20 mouse cellular contexts compared by ENCODE assay signal in genomic region chrX:142358427-142358826, GRCm38 (mm10). TPM values are rescaled to one million over a fixed set of nuclear protein-coding genes. Genes with fewer than 3 reads are reported as not detected.
DNase-seq lines count a peak whose midpoint lies in the region; ATAC-seq and TF ChIP-seq lines count a peak whose summit lies in the region.
"Had no signal": no experiment of that assay in that cellular context is flagged by ENCODE, and none has a peak within 500 bp of the region (broad histone marks: within the 10 kb centered on the region; RNA-seq: fewer than 3 reads in every experiment).

No protein-coding gene starts in this region.

- H3K4me3 ChIP-seq in heart, postnatal 0 days (ENCODE audit: low read depth, low read length): no peak overlapping the region
- H3K4me3 ChIP-seq in liver, embryonic 13.5 days (replicated peaks): no peak overlapping the region
- H3K4me3 ChIP-seq: midbrain, embryonic 12.5 days; myocyte had no signal

- H3K36me3 ChIP-seq in heart, postnatal 0 days (replicated peaks; ENCODE audit: control insufficient read depth, insufficient read depth, low read length): no peaks in the 10 kb centered on the region
- no peaks in the 10 kb centered on the region for H3K36me3 ChIP-seq in liver, embryonic 13.5 days
- H3K36me3 ChIP-seq: midbrain, embryonic 12.5 days had no signal

- no peak for ATAC-seq in heart, postnatal 0 days (ENCODE audit: insufficient read depth, low read depth)
- ATAC-seq in liver, embryonic 13.5 days (ENCODE audit: low read depth): no peak

- no peak for TF ChIP-seq EP300 in heart, postnatal 0 days (IDR thresholded peaks at IDR 0.05; ENCODE audit: low read depth)

- WGBS in heart, postnatal 0 days: 62% methylated on average over 5 of the region's 5 CpGs
- 54% methylated on average over 5 of the region's 5 CpGs for WGBS in liver, embryonic 13.5 days (ENCODE audit: insufficient replicate concordance)

- no peaks in the 10 kb centered on the region for H3K4me1 ChIP-seq in heart, postnatal 0 days (ENCODE audit: control insufficient read depth, insufficient read depth)
- peaks cover 28% of the 10 kb centered on the region for H3K4me1 ChIP-seq in liver, embryonic 13.5 days (replicated peaks)
- H3K4me1 ChIP-seq: midbrain, embryonic 12.5 days had no signal

- H3K27ac ChIP-seq in heart, postnatal 0 days (ENCODE audit: low read depth): no peak overlapping the region
- H3K27ac ChIP-seq in liver, embryonic 13.5 days: peak overlapping the region; percentile 90
- H3K27ac ChIP-seq: midbrain, embryonic 12.5 days had no signal

- no peaks in the 10 kb centered on the region for H3K9me3 ChIP-seq in heart, postnatal 0 days (replicated peaks; ENCODE audit: control insufficient read depth, low read length)
- no peaks in the 10 kb centered on the region for H3K9me3 ChIP-seq in liver, embryonic 13.5 days (replicated peaks)
- H3K9me3 ChIP-seq: midbrain, embryonic 12.5 days had no signal

- no peak for DNase-seq in heart, postnatal 0 days (ENCODE audit: low spot score)
- DNase-seq in heart, postnatal 4 days: no peak
- peak; percentile 1 for DNase-seq in retina, postnatal 1 day
- no peak for DNase-seq in retina, embryonic 14.5 days (ENCODE audit: low spot score)
- no peak for DNase-seq in liver, embryonic 13.5 days
- DNase-seq in cerebellum, postnatal 25 days: no peak
- DNase-seq in right cerebral cortex, postnatal 25 days: no peak
- DNase-seq in ovary, postnatal 14 days (ENCODE audit: low spot score): no peak
- DNase-seq: cerebellum, postnatal 36 days; gastrocnemius, postnatal 36 days; kidney, adult 8-10 months; layer of hippocampus, postnatal 36 days; lung, embryonic 14.5 days; lung, postnatal 4 days; spleen, adult 18-20 months; thymus, adult 2 months had no signal

- no peaks in the 10 kb centered on the region for H3K27me3 ChIP-seq in heart, postnatal 0 days (ENCODE audit: control insufficient read depth, insufficient read depth, low read length)
- no peaks in the 10 kb centered on the region for H3K27me3 ChIP-seq in liver, embryonic 13.5 days
- H3K27me3 ChIP-seq: midbrain, embryonic 12.5 days had no signal

- TF ChIP-seq CTCF in heart, postnatal 0 days (IDR thresholded peaks at IDR 0.05; ENCODE audit: low read depth): peak; percentile 17

- no peak overlapping the region for H3K4me2 ChIP-seq in heart, postnatal 0 days (ENCODE audit: low read depth, low read length)
- H3K4me2 ChIP-seq in liver, embryonic 13.5 days: peak overlapping the region; percentile 53
- H3K4me2 ChIP-seq: heart, embryonic 11.5 days; lung, embryonic 14.5 days; midbrain, embryonic 12.5 days had no signal

- H3K9ac ChIP-seq in heart, postnatal 0 days (replicated peaks; ENCODE audit: low read depth, low read length): no peak overlapping the region
- no peak overlapping the region for H3K9ac ChIP-seq in liver, embryonic 13.5 days
- H3K9ac ChIP-seq: lung, embryonic 14.5 days; midbrain, embryonic 12.5 days had no signal

RNA-seq across cellular contexts. Expression of gene Acsl4, which starts 31.9 kb away (rescaled TPM):
- total RNA-seq in heart, postnatal 0 days (2014; rRNA removed; ENCODE audit: low replicate concordance): 11.0 and 14.3 TPM in 2 replicates
- 11.7 and 14.0 TPM in 2 replicates for polyA plus RNA-seq in heart, postnatal 0 days (2015; fragmentation: Nextera tagmentation; extraction: Ambion mirVana)
- 10 to 100 TPM; 24.5 to 24.9 TPM for total RNA-seq in heart, postnatal 4 days (2021)
- 13.7 and 18.7 TPM in 2 replicates for polyA plus RNA-seq in liver, embryonic 13.5 days (2015; fragmentation: Nextera tagmentation; extraction: Ambion mirVana)

RNA-seq across cellular contexts. Expression of gene Kcne1l, which starts 52.3 kb away (rescaled TPM):
- total RNA-seq in heart, postnatal 0 days (2014; rRNA removed; ENCODE audit: low replicate concordance): 2.8 and 6.5 TPM in 2 replicates
- 6.2 and 7.1 TPM in 2 replicates for polyA plus RNA-seq in heart, postnatal 0 days (2015; fragmentation: Nextera tagmentation; extraction: Ambion mirVana)
- 1 to 10 TPM; 2.2 to 3.1 TPM for total RNA-seq in heart, postnatal 4 days (2021)
- polyA plus RNA-seq in liver, embryonic 13.5 days (2015; fragmentation: Nextera tagmentation; extraction: Ambion mirVana): 0.95 and 0.98 TPM in 2 replicates
- total RNA-seq: neutrophil, adult 5-6 weeks had no signal
